Mouse (Mus musculus): ENCODE measurements around the gene Tm9sf1. TPM values are rescaled to one million over a fixed set of nuclear protein-coding genes. Genes with fewer than 3 reads are reported as not detected.

Tm9sf1 gene
- polyA plus RNA-seq, 1 experiment, result 46.7 TPM

DNA sequence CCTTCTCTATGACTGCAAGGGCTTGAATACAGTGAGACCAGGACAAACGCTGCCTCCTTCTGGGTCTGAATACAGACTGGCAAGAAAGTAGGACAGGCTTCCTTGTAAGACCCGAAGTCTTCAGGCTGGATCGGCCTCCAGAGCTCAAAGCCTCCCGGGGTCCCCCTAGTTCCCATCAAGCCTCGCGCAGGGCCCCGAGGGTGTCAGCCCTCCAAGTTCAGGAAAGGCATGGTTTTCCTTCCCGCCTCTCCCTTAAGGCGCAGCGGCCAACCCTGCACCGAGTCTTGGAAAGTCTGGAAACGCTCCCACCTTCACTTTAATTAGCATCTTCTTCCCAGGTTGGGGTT lies 27.9 kb upstream of the Tm9sf1 start:
- under 1% methylated on average over 12 of the region's 12 CpGs for WGBS
- TF ChIP-seq CTCF (IDR thresholded peaks at IDR 0.05; ENCODE audit: control insufficient read depth, insufficient read depth, low read length) (no peak), POLR2A (IDR thresholded peaks at IDR 0.05; ENCODE audit: borderline replicate concordance, control insufficient read depth, low read depth, low read length) (no peak)

DNA sequence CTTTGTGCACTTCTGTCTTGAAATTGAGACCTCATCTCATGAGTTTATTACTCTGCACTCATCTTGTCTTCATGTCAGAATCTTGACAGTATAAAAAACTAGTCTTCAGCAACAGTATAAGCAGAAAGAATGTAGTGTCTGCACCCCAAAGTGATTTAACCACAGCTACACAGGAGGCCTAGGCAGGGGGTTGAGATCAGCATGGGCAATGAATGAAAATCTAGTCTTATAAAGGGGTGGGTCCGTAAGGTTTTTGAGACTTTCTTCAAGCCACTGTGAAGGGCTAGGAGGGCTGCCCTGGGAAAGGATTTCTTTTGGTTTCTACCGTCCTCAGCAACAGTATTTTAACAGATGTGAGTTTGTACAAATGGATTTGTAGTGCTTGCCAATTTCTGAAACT lies 17.0 kb upstream of the Tm9sf1 start:
- TF ChIP-seq POLR2A (IDR thresholded peaks at IDR 0.05; ENCODE audit: borderline replicate concordance, control insufficient read depth, low read depth, low read length) (no peak), CTCF (IDR thresholded peaks at IDR 0.05; ENCODE audit: control insufficient read depth, insufficient read depth, low read length) (no peak)
- WGBS, result 60% methylated on average over 2 of the region's 2 CpGs
- Histone ChIP-seq H3K4me1 (ENCODE audit: control insufficient read depth, insufficient read depth, low read length) (no peaks in the 10 kb centered on the region), H3K4me3 (replicated peaks; ENCODE audit: control insufficient read depth, low read depth, low read length) (peak overlapping the region; percentile 76), H3K27ac (ENCODE audit: control insufficient read depth, insufficient read depth, low read depth, low read length, poor library complexity) (0 out of 2 replicates have a peak overlapping the region, but pooled peaks have one; percentile 69)

More for the DNA sequence above, 27.9 kb upstream of the Tm9sf1 start:
- peak overlapping the region; percentile 75 for H3K4me3 ChIP-seq (replicated peaks; ENCODE audit: control insufficient read depth, low read depth, low read length)
- no peaks in the 10 kb centered on the region; the same call in 1 of the 2 replicates for H3K4me1 ChIP-seq (ENCODE audit: control insufficient read depth, insufficient read depth, low read length)
- peak overlapping the region; percentile 80 for H3K27ac ChIP-seq (ENCODE audit: control insufficient read depth, insufficient read depth, low read depth, low read length, poor library complexity)

DNA sequence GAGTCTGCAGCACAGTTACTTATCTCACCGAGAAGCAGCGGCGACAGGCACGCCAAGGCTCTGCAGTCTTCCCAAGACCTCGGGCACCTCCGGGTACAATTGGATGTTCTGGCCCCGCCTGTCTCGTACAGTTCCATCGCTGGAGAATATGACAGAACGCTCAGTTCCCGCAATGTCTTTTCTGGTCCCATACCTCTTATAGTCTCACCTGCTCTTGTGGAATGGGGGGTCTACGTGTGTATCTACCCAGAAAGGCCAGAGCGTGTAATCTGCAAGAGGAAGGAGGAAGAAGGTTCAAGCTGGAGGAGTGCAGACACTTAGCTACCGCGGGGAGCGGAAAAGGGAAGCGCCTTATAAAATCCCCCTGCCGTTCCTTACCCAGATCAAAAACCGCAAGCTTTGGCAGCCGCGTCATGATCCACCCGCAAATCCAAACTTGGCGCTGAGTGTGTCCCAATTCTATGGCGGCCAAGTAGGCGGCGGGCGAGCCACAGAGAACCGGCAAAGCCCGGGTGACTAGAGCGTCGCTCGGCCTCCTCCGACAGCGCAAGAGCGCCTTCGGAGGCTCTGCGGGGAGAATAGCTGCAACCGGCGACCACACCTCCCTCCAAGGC lies 16.5 kb upstream of the Tm9sf1 start, which contains the start of gene Mdp1:
Mdp1 (minus strand) TSS at position 549 of the 614 bp plus-strand sequence.
- no peaks in the 10 kb centered on the region for H3K4me1 ChIP-seq (ENCODE audit: control insufficient read depth, insufficient read depth, low read length)
- under 1% methylated on average over 39 of the region's 39 CpGs for WGBS
- peak within 1 kb of the TSS; percentile 76 for H3K4me3 ChIP-seq (replicated peaks; ENCODE audit: control insufficient read depth, low read depth, low read length)
- TF ChIP-seq POLR2A (IDR thresholded peaks at IDR 0.05; ENCODE audit: borderline replicate concordance, control insufficient read depth, low read depth, low read length) (peak; percentile 73; the same call in 1 of the 2 replicates), CTCF (IDR thresholded peaks at IDR 0.05; ENCODE audit: control insufficient read depth, insufficient read depth, low read length) (peak; percentile 49; the same call in 1 of the 2 replicates)
- H3K27ac ChIP-seq (ENCODE audit: control insufficient read depth, insufficient read depth, low read depth, low read length, poor library complexity), result peak within 1 kb of the TSS; percentile 69

DNA sequence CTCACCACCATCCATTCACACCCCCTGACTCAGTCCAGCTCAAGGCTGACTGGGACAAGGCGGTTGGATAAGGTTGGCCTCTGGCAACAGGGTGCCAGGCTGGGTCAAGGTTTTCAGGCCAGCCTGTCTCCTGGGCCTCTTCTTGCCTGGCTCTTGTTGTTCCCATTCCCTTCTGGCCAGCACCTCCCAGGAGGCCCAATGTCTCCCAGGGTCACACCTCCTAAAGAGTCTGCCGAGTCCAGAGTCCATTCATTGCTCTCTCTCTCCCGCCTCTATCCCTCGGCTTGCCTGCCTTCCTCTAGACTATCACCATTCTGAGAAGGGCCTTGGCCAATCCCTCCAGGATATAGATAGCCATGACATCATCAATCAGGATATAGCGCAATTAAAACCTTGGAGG lies 14.4 kb upstream of the Tm9sf1 start:
- Histone ChIP-seq H3K4me3 (replicated peaks; ENCODE audit: control insufficient read depth, low read depth, low read length) (no peak overlapping the region), H3K27ac (ENCODE audit: control insufficient read depth, insufficient read depth, low read depth, low read length, poor library complexity) (no peak overlapping the region), H3K4me1 (ENCODE audit: control insufficient read depth, insufficient read depth, low read length) (no peaks in the 10 kb centered on the region)
- TF ChIP-seq POLR2A (IDR thresholded peaks at IDR 0.05; ENCODE audit: borderline replicate concordance, control insufficient read depth, low read depth, low read length) (no peak), CTCF (IDR thresholded peaks at IDR 0.05; ENCODE audit: control insufficient read depth, insufficient read depth, low read length) (no peak)
- 92% methylated on average over 5 of the region's 5 CpGs for WGBS

DNA sequence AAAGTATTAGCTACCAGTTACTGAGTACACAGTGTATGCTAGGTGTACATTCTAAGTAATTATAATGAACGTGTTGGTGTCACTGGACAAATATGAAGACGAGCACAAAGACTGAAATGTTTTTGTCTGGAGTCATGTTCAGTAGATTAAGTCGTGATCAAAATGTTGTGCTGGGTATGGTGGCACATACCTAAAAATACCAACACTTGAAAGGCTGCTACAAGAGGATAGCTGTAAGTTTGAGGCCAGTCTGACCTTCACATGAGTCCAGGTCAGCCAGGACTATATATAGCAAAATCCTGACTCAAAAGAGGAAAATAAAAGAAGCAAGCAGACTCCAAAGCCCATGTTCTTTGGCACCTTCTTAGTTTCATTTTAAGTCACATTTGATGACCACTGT lies 13.3 kb upstream of the Tm9sf1 start:
- no peaks in the 10 kb centered on the region for H3K4me1 ChIP-seq (ENCODE audit: control insufficient read depth, insufficient read depth, low read length)
- TF ChIP-seq CTCF (IDR thresholded peaks at IDR 0.05; ENCODE audit: control insufficient read depth, insufficient read depth, low read length) (no peak), POLR2A (IDR thresholded peaks at IDR 0.05; ENCODE audit: borderline replicate concordance, control insufficient read depth, low read depth, low read length) (no peak)
- WGBS, result 75% methylated on average over 3 of the region's 3 CpGs
- no peak overlapping the region for H3K4me3 ChIP-seq (replicated peaks; ENCODE audit: control insufficient read depth, low read depth, low read length)
- H3K27ac ChIP-seq (ENCODE audit: control insufficient read depth, insufficient read depth, low read depth, low read length, poor library complexity), result no peak overlapping the region

DNA sequence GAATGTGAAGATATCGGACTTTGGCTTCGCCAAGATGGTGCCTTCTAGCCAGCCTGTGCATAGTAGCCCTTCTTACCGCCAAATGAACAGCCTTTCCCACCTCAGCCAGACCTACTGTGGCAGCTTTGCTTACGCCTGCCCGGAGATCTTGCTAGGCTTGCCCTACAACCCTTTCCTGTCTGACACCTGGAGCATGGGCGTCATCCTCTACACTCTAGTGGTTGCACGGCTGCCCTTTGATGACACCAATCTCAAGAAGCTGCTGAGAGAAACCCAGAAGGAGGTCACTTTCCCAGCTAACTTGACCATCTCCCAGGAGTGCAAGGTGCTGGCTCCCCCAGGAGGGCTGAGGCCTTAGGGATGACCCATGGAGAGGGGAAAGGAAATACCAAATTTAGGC lies 7.9 kb upstream of the Tm9sf1 start:
- no peak overlapping the region for H3K27ac ChIP-seq (ENCODE audit: control insufficient read depth, insufficient read depth, low read depth, low read length, poor library complexity)
- WGBS, result 81% methylated on average over 7 of the region's 7 CpGs
- no peaks in the 10 kb centered on the region for H3K4me1 ChIP-seq (ENCODE audit: control insufficient read depth, insufficient read depth, low read length)
- H3K4me3 ChIP-seq (replicated peaks; ENCODE audit: control insufficient read depth, low read depth, low read length), result no peak overlapping the region
- TF ChIP-seq POLR2A (IDR thresholded peaks at IDR 0.05; ENCODE audit: borderline replicate concordance, control insufficient read depth, low read depth, low read length) (no peak), CTCF (IDR thresholded peaks at IDR 0.05; ENCODE audit: control insufficient read depth, insufficient read depth, low read length) (no peak)

DNA sequence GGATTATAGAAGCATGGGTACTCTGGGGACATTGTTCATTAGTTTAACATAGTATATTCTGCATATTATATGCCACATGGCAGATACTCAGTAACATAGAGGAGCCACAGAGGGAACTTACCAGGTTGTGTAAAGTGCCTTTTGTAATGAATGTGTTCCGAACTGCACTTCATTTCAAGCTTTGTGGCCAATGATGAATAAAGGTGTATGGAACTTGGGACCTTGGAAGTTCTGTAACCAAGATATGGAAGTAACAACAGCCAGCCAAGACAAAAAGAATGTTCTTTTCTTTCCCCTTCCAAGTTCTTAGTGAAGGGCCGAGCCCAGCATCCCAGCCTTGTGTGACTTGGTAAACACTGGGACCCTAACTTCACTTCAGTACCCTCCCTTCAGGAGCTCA lies 6.3 kb upstream of the Tm9sf1 start, which contains the start of gene Tssk4:
Tssk4 (plus strand) TSS at position 301 of the 400 bp plus-strand sequence.
- 81% methylated on average over 2 of the region's 2 CpGs for WGBS
- H3K27ac ChIP-seq (ENCODE audit: control insufficient read depth, insufficient read depth, low read depth, low read length, poor library complexity), result no peak within 1 kb of the TSS
- H3K4me3 ChIP-seq (replicated peaks; ENCODE audit: control insufficient read depth, low read depth, low read length), result no peak within 1 kb of the TSS
- no peaks in the 10 kb centered on the region for H3K4me1 ChIP-seq (ENCODE audit: control insufficient read depth, insufficient read depth, low read length)
- TF ChIP-seq CTCF (IDR thresholded peaks at IDR 0.05; ENCODE audit: control insufficient read depth, insufficient read depth, low read length) (no peak), POLR2A (IDR thresholded peaks at IDR 0.05; ENCODE audit: borderline replicate concordance, control insufficient read depth, low read depth, low read length) (no peak)

DNA sequence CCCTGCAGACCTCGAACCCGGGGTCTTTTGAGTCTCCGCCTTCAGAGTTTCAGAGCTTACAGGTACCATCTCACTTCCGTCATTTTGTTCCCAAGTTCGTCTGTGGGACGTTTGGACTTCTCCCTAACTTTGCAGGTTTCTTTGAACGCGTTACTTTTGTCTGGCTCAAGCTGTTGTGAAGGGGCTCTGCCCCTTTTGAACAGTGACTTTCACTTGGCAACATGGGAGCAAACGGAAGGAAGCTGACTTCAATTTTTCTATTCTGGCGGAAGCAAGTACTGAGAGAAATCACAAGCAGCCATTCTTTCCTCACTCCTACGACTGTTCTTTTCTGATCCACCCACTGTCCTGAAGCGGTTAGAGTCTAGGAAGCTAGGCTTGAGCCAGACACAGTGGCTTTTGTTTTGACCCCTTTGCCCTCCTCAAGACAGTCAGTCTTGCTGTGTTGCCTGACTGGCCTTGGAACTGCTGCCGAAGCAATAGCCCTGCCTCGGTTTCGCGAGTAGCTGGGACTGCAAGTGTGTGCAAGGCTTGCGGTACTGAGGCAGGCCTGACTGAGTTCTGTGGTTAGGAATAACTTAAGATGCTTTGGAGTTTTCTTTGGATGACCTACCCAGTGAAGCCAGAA lies 769 bp upstream of the Tm9sf1 start:
- H3K4me3 ChIP-seq (replicated peaks; ENCODE audit: control insufficient read depth, low read depth, low read length), result peak overlapping the region; percentile 64
- 0 out of 2 replicates have a peak overlapping the region, but pooled peaks have one; percentile 15 for H3K27ac ChIP-seq (ENCODE audit: control insufficient read depth, insufficient read depth, low read depth, low read length, poor library complexity)
- peaks cover 4% of the 10 kb centered on the region for H3K4me1 ChIP-seq (ENCODE audit: control insufficient read depth, insufficient read depth, low read length)
- no peak for TF ChIP-seq CTCF (IDR thresholded peaks at IDR 0.05; ENCODE audit: control insufficient read depth, insufficient read depth, low read length)
- TF ChIP-seq POLR2A (IDR thresholded peaks at IDR 0.05; ENCODE audit: borderline replicate concordance, control insufficient read depth, low read depth, low read length), result no peak
- 3% methylated on average over 17 of the region's 17 CpGs for WGBS
